Mouse (Mus musculus) frontal cortex, postnatal 36 days (tissue): Measurements from ENCODE around the gene Itgb3.
A peak's percentile ranks its signal among the peaks of the same experiment; 100 is the strongest.
"Not testable (repeated sequence)": the region's sequence is repeated elsewhere in the genome, so short reads cannot be mapped to it uniquely, and the experiment has no call there.

ENCODE experiments used
- DNase-seq, 2 experiments: peaks; one replicate each; pipeline ENCODE4 v3.0.0; 2022; ENCODE audit warnings: low spot score in 2 of 2

Gene Itgb3

DNA sequence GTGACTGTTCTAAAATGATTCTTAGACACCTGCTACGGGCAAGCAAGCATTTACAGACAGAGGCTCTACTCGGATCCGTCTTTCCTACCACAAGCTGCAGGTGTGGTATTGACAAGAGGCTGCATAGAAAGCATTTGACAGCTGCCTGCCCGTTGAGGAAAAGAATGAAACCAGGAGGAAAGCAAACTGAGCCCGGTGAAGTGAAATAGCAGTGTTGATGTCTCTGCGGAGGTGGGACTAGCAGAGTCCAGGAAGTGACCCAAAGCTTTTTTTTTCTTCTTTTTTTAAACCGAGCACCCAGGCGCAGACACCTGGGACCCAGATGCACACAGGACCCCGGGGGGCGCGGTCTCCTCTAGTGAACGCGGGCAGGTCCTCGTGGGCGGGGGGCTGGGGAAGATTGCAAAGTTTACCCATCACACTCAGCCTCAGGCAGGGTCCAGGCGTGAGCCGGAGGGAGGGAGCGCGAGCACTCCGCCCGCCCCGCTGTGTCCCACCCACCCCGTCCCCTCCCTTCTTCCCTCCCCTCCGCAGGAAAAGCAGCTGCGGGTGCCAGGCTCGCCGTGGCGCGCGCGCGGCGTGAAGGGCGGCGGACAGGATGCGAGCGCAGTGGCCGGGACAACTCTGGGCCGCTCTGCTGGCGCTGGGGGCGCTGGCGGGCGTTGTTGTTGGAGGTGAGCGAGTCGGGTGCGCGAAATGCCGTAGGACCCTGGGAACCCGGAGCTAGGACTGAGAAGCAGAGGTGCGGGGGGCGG is at the start of gene Itgb3:
Itgb3 (plus strand) TSS at position 510 of the 755 bp plus-strand sequence.
- DNase-seq: peak; percentile 36 to 52

DNA sequence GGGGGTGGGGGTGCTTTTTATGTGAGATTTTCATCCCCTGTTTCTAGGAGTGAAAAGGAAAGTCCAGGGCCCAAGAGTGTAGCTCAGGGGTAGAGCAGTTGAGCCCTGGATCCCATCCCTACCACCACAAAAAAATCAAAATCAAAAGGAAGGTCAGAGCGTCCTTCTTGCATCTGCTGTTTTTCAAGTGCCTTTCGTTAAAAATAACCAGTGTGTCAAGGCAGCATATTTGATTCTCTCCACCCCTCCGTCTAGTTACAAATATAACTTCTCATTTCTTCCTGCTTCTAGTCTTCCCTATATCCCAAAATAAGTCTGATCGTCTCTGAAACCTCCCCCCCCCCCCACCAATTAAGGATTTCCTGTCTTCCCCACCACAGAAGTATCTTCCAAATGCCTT is 49.7 kb upstream of the Itgb3 start:
- DNase-seq: no peak

DNA sequence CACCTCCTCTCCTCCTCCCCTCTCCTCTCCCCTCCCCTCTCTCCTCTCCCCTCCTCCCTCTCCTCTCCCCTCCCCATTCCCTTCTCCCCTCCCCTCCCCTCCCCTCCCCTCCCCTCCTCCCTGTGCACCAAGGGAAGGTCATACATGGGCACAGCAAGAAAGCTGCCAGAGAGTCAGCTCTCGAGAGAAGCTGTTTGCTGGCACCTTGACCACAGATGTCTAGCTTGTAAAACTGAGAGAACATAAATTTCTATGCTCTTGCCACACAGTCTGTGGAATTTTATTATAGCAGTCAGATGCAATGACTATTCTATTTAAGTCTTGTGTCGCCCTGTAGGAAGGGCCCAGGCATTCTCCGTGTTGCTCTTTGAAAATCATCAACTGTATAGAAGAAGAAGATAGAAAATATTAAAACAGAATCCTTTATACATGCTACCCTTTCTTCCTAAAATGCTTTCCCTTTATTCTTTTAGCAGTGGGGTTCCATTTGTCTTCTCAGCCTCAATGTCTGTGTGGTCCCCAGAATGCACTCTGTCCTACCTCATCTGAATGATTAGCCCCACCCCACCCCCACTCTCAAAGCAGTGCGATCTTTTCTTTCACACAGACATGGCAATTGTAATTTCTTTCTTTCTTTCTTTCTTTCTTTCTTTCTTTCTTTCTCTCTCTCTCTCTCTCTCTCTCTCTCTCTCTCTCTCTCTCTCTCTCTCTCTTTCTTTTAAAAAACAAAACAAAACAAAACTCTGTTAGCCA is 49.0 kb upstream of the Itgb3 start:
- peak in 1 of 2 experiments; percentile 52 for DNase-seq

DNA sequence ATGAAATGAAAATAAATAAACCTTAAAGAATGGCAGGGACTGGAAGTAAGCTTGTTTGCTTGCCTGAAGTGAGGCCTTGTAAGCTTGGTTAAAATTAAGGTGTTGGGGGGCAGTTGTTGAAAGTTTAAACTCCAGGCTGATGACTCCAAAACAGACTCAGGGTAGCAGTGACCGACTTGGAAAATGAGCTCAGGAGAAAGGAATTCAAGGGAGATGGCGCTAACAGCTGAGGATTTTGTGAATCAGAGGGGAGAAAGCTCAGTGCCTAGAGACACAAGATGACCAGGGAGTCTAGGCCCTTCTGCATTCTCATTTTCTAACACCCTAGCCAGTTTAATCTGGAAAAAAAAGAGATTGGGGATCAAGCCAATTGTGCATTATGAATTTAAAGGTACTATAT is 46.8 kb upstream of the Itgb3 start:
- no peak for DNase-seq

DNA sequence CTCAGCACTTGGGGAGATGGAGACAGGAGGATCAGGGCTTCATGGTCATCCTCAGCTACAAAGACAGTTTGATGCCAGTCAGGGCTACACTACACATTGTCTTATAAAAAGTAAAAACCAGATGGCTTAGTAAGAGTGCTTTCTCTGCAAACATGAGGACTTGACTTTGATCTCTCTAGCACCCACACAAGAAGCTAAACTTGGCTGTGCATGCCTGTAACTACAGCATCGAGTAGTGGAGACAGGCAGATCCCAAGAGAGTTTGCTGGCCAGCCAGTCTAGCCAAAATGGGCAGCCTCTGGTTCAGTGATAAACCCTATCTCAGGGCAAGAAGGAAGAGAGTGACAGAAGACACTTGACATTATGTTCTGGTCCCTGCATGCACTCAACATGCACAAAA is 44.3 kb upstream of the Itgb3 start:
- peak in 1 of 2 experiments; percentile 66 for DNase-seq

DNA sequence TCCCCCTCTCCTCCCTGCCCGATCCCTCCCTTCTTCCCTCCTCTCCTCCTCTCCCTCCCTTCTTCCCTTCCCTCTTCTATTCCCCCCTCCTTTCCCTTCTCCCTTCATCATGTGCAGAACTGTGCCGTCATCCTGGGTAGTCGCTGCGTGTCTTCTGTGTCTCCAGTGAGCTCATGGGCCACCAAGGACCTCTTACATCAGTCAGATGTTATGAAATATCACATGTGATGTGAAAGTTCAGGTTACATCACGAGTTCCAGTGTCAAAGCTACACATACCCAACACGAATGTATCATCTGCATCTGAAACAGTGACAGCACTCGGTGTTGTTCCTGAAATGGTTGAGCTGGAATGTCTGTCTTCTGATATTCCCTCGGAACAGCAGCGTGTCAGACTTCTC is 42.6 kb upstream of the Itgb3 start:
- DNase-seq: no peak

DNA sequence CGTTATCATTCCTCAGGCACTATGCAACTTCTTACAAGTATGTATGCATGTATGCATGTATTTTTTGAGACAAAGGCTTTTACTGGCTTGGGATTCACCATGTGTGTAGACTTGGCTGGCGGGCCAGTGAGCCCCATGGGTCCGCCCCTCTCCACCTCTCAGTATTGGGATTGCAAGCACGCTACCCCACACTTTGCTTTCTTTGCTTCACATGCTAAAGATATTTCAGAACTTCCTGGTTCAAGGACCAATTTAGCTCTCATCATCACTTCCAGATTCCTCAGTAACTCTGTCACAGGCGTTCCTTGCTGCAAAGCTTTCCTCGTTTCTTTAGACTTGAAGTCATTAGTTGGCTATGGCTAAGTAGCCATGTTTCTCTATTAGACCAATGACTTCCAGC is 41.7 kb upstream of the Itgb3 start:
- DNase-seq: peak in 1 of 2 experiments; percentile 40

DNA sequence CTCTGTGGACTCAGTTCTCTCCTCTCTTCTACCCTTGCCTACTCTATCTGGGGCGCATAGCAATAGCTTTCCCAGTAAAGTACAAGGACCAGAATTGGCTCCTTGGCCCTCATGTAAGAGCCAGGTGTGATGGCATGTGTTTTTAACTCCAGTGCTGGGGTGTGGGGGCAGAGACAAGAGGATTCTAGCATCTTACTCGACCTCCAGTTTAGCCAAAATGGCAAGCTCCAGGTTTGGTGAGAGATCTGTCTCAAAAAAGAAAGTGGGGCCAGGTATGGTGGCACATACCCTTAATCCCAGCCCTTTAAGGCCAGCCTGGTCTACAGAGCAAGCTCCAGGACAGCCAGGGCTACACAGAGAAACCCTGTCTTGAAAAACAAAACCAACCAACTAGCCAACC is 41.0 kb upstream of the Itgb3 start:
- DNase-seq: no peak

DNA sequence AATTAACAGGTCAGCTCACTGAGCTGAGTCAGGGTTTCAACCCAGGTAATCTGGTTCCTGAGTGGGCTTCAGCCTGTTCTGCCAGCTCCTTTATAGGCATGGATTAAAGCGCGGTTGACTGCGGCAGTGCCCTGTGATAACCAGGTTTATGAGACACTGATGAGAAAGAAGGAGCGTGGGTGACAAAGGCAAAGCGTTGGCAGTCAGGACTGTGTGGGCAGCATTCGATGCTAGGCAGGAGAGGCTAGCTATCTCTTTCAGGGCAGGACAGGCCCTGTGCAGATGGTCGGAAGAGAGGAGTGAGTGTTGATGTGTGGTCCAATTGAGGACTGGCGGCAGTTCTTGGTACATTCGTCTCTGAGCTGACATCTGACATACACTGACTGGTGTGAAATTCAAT is 40.1 kb upstream of the Itgb3 start:
- DNase-seq: no peak

DNA sequence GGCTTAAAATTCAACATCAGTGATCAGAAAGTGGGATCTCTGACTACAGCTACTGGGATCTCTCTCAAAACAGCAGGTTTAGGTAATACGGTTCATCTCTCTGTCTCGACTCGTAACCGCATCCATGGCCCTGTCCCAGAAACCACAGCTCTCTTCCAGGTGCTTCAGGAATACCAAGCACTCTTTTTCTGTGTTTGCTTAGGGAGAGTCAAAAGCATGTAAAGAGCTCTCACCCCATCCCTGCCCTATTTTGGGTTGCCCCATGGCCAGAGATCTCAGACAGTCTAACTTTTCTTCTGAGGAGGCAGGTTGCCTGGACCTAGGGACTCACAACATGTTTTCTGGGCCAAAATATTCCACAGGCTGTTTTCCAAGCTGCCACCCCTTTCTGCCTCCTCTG is 39.5 kb upstream of the Itgb3 start:
- no peak for DNase-seq

DNA sequence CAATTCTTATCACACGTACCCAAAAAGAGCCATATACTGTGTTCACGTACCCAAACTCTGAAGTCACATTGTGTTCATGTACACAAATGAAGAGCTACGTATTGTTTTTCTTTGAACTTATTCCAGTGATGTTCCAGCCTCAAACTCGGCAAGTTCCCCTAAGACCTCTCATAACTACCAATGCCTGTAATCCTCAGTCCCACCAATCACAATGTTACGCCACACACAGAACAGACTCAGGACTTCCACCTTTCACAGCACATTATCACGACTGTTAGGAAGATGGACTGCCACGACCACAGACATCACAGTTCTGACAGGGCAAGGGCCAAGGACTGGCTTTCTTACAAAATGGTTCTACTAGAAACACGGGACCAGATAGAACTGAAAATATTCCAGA is 37.3 kb upstream of the Itgb3 start:
- not testable (repeated sequence) for DNase-seq

DNA sequence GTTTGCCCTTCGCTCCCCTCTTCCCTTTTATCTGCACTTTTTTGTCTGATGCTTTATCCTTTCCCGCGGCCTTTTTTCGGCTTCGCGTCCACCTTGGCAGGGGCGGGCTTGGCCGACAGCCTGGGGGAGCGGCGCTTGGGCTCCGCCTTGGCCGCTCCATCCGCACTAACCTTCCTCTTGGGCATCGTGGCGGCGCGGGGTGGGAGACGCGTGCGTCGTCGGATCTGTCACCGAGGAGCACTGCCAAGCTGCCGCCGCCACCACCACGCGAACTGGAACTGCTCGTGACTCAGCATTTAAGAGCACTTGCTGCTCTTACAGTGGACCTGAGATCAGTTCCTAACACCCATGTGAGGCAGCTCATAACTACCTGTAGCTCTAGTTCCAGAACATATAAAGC is 36.4 kb upstream of the Itgb3 start:
- DNase-seq: peak; percentile 56 to 65

DNA sequence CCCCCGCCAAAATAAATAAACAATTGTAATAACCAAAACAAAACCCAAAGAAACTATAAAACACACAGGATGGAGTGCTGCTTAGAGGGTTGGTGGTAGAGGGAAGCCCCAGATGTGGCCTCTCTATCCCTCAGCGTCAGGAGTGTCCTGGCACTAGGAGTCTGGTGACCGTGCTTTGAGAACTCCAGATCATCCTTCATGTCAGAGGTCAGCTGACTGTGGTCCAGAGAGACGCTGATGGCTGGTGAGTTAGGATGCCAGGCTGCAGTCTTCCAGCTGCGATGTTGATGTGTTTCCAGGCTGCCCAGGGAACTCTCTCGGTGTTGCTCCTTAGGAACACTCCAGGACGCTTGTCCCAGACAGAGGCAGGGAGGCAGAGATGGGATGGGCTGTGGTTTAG is 35.7 kb upstream of the Itgb3 start:
- DNase-seq: no peak

DNA sequence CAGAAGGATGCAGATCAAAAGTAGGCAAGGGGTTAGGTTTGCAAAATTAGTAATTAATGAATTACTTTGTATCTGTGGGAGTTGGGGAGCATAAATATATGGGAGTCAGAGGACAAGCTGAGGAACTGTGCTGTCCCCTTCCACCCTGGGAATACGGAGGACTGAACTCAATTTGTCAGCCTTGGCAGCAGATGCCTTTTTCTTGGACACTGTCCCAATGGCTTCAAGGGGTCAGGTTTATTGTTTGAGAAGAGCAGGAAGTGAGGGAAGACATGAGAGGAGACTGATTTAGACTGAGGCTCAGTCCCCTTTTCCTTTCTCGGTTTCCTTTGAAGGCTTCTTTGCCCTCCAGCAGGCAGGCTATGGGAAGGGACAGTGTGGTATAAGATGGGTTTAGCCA is 35.2 kb upstream of the Itgb3 start:
- no peak for DNase-seq

DNA sequence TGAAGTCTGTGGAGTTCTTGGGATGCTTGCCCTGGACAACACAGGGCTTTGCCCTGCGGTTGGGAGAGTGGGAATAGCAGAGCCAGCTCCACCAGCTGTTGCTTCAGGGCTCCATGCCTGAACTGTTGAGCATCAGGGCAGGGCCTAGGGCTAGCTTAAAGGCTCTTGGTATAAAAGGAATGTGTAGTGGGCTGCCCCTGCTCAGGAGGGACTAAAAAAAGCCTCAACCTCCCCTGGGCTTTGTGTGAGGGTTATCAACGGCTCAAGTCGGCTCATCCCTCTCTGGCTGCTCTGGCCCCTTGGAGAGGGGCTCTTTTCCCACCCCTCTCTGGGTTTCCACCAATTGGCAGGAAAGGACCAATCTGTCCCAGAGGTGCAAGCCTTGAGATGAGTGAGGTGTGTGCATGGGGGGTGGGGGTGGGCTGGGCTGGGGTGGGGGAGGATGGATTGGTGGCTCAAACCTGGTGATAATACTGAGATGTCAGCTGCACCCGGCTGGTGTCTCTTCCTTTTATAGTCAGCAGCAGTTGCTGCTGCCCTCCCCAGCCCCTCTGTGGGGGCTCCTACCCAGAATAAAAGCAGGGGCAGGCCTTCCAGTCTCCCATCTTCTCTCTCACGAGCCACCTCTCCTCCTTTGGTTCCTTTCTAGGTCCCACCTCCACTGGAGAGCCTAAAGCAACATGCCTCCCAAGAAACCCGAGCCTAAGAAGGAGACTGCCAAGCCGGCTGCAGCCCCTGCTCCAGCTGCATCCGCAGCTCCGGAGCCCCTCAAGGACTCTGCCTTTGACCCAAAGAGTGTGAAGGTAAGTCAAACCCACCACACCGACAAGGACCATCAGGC is 30.8 kb upstream of the Itgb3 start:
- DNase-seq: no peak

DNA sequence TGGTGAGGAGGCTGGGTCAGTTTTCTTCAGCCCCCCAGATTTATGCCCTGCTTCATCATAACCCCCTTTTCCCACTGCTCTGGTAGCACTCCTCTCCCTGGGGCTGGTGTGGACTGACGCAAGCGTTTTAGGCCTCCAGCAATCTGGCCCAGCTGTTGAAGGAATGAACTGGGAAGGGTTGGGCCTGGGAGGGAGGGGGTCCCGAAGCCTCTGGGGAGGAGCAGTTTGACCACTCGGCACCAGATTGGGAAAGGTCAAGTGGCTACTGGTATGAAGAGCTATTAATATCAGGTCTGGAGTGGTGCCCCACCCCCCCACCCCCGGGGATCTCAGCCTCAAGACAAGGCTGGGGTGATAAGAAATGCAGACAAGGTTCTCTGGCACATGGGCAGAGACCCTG is 29.7 kb upstream of the Itgb3 start:
- no peak for DNase-seq

DNA sequence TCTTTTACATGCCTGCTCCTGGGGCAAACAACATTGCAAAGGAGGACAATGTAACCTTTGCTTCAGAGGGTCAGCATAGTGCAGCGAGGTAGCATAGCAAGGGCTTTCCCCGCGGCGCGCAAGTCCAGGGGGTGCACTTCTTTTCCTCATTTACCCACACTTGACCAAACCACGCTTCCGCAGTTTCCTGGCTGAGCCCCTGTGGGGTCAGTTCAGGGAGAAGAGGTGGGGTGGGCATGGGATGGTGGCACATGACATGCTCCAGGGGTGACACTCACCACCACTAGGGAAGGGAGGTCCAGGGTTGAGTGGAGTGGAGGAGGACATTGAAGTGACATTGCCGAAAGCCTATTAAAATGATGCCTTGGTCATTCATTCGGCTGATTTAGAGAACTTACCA is 28.7 kb upstream of the Itgb3 start:
- DNase-seq: no peak

DNA sequence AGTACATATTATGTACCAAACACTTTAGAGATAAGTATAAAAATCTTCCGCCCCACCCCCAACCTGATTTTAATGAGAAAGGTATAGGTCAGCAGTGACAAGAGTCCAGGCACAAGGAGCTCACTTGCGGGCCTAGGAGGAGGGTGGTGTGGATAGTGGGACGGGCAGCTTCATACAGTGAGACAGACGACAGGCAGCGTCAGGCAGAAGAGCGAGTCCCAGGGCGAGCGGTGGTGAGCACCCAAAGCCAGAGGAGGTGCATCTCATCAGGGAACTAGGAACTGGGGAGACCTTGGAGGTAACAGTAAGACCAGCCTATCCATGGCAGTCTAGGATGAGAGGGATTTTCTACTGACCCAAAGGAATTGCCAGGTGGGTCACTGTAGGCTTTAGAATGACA is 28.2 kb upstream of the Itgb3 start:
- DNase-seq: no peak

DNA sequence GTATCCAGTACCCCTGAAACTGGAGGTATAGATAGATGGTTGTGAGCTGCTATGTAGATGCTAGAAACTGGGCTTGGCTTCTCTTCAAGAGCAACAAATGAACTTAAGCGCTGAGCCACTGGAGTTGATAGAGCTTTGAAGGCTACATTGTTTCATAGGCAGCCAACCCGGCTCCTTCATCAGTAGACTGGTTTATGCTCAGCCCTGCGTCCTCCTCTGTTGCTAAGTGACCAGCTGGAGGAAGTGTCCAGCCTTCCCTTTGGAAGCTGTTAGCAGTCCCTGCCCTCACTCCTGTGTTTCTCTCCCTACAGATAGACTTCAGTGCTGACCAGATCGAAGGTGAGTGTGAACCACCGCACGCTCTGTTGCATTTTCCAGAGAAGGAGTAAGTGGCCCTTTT is 27.7 kb upstream of the Itgb3 start:
- no peak for DNase-seq

DNA sequence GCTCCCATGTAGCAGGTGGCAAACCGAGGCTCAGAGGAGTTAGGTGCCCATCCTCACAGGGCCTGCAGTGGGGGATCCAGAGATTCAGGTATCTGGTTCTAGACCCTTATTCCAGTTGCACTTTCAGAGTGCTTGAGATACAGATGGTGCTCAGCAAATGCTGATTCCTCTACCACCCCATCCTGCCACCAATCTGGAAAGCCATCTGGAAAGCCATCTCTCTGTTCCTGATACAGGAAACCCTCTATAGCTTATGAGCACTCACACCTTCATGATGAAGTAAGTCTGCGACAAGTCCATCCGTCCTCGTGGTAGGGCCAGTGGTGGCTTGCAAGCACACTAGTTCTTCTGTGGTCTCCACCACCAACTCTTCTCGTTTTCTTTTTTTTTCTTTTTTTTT is 27.2 kb upstream of the Itgb3 start:
- DNase-seq: peak in 1 of 2 experiments; percentile 55

DNA sequence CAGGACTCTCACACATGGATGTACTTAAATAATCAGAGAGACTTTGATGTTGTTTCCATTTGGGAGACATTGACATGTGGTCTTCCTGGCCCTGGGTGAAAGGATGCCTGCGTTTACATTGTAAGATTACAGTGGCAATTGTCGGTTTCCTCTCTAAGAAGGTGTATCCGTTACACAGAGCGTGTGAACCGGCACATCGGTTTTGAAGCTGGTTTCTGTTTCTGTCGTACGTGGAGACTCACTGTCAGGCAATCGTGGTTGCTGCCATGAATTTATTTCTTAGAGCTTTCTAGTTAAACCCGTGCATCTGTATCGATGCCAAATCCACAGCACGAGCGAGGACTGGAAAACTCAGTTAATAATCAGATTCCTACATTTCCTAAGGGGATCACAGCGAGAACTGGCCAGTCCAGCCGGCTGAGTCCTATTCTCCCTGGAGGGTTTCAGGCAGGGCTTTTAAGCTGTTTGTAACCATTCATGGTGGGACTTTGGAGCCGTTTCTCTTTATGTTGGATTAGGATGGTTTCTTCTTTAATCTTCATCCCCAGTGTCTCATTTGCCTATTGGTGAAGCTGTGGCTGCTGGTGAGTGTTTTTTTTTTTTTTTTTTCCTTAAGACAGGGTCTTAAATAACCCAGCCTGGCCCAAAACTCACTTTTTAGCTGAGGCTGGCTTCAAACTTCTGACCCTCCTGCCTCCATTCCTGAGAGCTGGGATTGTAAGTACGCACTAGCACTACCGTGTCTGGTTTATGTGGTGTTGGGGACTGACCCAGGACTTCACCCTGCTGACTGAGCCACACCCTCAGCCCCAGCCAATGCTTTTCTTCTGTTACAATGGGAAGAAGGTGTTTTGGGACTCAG is 26.1 kb upstream of the Itgb3 start:
- DNase-seq: no peak

DNA sequence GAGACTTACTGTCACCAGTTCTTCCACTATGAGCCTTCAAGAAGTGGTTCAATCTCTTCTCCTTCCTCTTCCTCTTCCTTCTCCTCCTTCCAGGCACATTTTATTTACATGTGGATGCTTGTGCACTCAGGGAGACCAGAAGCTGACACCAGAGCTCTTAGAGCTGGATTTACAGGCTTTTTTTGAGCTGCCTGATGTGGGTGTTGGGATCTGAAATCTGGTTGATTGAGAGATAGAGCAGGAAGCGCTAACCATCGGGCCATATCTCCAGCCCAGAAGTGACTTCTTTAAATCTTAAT is 25.5 kb upstream of the Itgb3 start:
- no peak for DNase-seq
